Mouse (Mus musculus): ENCODE data around the gene Plcl1.

The Plcl1 gene

GRCm38 (mm10) chr1:55612759-55613328 is 207.1 kb downstream of the Plcl1 start:
- no peak for DNase-seq (ENCODE audit: low spot score in 2 of 2)

DNA sequence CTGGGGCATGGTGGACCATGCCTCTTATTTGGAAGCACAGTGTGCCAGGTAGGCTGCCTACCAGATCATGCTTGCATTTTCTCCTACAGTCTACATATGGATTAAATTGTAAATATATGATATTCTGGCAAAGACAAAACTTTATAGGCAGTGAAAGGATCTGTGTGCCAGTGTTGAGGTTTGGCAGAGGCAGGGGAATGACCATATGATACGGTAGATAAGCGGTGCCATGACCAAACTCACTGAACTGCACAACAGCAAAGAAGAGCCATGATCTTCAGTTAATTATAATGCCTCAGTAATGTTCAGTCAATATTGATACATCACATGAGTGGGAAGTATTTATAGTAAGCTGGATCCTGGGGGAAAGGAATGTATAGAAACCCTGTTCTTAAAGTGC is 212.1 kb downstream of the Plcl1 start:
- no peak for DNase-seq (ENCODE audit: low spot score in 2 of 2)

- no peak for DNase-seq (ENCODE audit: low spot score in 2 of 2)
Measured at GRCm38 (mm10) chr1:55618617-55619286, 213.0 kb downstream of the Plcl1 start.

DNA sequence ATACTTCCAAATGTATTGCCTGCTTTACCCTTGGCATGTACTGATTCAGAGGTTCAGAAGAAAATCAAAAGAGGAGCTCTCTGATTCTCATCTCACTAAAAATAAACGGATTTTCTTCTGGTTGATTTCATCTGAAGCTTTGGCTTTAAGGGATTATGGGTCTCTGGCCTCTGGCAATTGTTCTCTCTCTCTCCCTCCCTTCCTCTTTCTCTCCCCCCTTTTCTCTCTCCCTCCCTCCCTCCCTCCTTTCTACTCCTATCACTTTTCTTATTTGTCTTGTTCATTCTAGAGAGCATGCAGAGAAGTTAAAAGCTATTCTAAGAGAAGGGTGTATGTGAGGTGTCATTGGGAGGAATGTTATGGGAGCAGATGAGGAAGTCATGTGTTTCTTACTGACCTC is 225.8 kb downstream of the Plcl1 start:
- DNase-seq (ENCODE audit: low spot score in 2 of 2): no peak

DNA sequence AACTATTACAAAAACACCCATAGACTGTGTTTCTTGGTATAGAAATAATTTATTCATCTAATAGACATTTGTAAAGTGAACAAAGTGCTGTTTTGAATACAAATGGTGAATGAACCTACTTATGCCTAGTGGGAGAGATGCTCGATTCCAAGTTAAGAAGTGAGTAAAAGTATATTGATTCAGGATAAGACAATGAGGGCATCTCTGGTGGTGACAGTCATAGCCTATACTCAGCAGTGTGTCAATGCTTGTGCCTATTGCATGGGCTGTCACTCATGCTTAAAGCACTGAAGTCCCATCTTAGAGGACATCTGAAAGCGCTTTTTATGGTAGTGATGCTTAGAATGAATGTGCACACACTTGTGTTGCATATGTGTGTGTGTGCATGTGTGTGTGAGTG is 226.3 kb downstream of the Plcl1 start:
- no peak for DNase-seq (ENCODE audit: low spot score in 2 of 2)

DNA sequence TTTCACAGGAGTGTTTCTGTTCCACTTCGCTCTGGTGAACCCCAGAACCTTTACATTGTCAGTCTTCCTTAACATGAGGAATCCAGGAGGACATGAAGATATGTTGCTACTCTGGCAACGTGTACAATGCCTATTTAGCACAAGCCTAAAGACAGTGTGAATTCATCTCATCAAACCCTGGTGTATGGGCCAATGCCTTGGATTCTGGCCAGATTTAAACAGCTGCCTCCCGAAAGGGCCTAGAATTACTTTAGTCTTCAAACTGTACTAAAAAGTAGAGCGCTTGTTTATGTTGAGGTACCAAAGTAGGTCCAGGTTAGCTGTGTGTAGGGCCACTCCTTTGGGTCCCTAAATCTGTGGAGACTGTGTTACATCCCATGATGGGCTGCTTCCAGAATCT is 227.6 kb downstream of the Plcl1 start:
- no peak for DNase-seq (ENCODE audit: low spot score in 2 of 2)

DNA sequence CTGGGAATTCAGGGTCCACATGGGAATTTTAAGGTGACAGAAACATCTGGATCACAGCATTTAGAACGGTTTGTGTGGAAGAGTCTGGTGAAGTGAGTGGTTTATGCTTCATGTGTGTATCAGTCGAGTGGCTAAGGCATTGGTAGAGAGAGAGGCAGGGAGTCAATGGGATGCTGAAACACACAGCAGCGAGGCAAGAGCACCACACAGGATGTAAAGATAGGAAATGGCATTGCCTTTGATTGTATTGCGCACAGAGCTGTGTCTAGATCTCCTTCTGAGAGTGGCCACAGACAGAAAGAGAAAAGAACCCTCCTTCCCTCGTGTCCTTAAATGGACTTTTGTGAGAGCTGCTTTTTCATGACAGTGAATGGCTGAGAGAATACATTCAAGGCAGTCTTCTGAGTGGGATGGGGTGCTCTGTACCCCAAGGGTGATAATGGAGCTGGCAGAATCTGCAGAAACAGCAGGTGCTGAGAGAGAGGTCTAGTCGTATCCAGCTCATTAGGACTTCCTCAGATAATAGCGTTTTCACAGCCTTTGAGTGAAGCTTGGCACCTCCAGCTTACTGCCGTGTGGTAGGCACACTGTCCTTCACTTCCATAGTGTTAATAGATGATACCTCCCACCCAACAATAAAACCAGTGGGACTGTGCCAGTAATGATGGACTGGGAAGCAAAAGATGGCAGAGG is 253.9 kb downstream of the Plcl1 start:
- no peak for DNase-seq (ENCODE audit: low spot score in 2 of 2)

- DNase-seq (ENCODE audit: low spot score in 2 of 2): no peak
Measured at GRCm38 (mm10) chr1:55661381-55661780, 255.7 kb downstream of the Plcl1 start.

- DNase-seq (ENCODE audit: low spot score in 2 of 2): no peak
Measured at GRCm38 (mm10) chr1:55665137-55665827, 259.6 kb downstream of the Plcl1 start.

- DNase-seq (ENCODE audit: low spot score in 2 of 2): no peak
Measured at GRCm38 (mm10) chr1:55665828-55666673, 260.3 kb downstream of the Plcl1 start.

DNA sequence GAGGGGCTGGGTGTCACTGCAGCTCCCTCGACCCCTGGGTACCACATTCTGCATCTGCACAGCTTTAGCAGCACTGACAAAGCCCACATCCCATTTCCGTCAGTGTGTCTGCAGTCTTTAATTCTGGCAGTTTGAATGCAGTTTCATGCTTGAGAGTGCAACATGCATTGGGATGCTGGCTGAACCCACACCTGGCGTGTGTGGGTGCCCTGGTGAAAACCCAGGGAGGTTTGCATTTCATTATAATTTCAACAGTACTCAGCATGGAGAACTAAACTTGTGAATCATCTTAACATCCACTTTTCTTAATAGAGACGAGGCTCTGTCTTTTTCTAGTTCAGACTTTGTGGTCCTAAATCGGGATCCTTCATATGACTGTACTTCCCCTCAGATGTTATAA is 261.1 kb downstream of the Plcl1 start:
- DNase-seq (ENCODE audit: low spot score in 2 of 2): peak in 1 of 2 experiments; percentile 5

- DNase-seq (ENCODE audit: low spot score in 2 of 2): no peak
Measured at GRCm38 (mm10) chr1:55668622-55669237, 263.0 kb downstream of the Plcl1 start.

DNA sequence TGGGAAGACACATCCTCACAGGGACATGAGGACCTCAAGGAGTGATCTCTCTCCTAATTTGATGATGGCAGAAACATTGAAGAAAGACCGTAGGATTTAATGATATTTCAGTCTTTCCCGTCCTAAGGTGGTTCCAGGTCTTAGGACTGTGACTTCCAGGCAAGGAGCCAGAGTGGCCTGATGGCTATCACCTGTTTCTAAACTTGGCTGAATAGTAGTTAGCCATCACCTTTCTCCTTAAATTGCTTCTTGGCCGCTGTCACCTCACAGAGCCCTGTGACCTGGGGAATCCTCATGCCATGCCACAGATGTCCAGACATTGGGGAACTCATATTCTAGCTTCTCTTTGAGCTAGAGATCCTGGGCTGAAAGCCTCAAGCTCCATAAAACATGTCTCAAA is 277.0 kb downstream of the Plcl1 start:
- DNase-seq (ENCODE audit: low spot score in 2 of 2): no peak

DNA sequence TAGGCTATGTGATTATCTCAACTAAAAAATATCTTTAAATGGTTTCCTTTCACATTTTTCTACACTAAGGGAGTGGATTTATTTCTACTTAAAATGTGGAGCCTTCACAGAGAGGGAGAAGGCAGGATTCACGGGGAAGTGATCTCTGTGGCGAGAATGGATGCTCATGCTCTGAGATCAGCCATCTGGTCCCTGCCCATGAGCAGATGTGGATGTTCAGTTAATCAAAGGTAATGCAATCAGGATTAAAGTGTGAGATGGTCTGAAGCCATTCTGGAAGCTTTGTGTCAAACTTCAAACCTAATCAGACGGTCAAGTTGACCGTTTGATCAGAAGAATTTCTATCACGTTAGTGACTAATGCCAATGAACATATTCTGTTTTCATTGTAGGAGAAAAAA is 280.5 kb downstream of the Plcl1 start:
- DNase-seq (ENCODE audit: low spot score in 2 of 2): no peak

GRCm38 (mm10) chr1:55693636-55694220 is 288.0 kb downstream of the Plcl1 start:
- DNase-seq (ENCODE audit: low spot score in 2 of 2): no peak

DNA sequence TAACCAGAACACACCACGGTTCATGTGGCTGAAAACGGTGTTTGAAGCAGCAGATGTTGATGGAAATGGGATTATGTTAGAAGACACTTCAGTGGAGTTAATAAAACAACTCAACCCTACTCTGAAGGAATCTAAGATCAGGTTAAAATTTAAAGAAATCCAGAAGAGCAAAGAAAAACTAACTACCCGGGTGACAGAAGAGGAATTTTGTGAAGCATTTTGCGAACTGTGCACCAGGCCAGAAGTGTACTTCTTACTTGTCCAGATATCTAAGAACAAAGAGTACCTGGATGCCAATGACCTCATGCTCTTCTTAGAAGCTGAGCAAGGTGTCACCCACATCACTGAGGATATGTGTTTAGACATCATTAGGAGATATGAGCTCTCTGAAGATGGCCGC is 290.5 kb downstream of the Plcl1 start:
- DNase-seq (ENCODE audit: low spot score in 2 of 2): no peak

DNA sequence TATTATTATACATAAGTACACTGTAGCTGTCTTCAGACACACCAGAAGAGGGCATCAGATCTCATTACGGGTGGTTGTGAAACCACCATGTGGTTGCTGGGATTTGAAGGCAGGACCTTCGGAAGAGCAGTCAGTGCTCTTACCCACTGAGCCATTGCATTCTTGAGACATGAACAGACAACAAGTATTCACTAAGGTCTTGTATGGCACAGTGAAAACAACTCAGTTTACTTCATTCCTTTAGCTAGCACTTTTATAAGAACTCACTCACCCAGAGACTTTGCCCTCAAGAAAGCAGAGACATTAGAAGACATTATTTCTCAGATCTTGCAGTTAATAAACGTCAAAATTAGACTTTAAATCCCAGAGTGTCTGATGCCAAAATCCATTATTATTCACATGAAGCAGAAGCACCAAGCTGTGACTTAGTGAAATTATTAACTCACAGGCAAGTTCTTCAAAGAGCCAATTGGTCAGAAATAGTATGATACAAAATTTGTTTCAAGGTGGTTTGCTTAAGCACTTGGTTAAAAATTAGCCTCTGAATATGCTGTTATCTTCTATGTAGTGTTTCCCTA is 293.8 kb downstream of the Plcl1 start:
- DNase-seq (ENCODE audit: low spot score in 2 of 2): no peak

DNA sequence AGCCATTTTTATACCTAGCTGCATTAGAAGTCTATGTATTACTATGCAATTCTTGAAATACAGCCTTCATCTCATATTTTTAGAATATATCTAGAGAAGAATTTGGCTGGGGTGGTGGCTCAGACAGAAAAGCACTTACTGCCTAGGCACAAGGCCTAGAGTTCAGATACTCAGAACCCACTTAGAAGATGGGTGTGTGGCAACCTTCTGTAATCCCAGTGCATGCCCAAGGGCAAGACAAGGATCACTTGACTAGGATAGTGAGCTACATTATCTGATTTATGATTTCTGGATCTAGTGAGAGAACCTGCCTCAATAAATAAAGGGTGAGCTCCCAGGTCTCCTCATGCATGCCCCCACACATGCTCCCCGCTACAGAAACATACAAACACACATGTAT is 294.3 kb downstream of the Plcl1 start:
- no peak for DNase-seq (ENCODE audit: low spot score in 2 of 2)

- DNase-seq (ENCODE audit: low spot score in 2 of 2): no peak
Measured at GRCm38 (mm10) chr1:55700726-55701125, 295.0 kb downstream of the Plcl1 start.

- no peak for DNase-seq (ENCODE audit: low spot score in 2 of 2)
Measured at GRCm38 (mm10) chr1:55701601-55702000, 295.9 kb downstream of the Plcl1 start.

DNA sequence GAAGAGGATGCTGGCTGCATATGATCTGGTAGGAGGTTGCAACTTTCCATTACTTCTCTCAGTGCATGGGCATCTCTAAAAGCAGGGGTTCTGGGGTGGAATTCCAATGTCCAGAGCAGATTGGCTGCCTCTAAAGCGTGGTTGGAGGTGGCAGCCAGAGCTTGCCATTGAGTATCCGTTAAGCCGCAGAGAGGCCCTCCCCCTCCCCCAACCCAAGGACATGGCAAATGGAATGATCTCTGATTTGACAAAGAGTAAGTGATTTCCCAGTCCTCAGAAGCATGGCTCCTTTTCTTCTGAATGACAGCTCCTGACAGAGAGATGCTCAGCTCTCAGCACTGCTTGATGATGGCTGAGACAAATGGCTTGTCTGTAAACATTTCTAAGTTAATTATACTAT is 296.4 kb downstream of the Plcl1 start:
- DNase-seq (ENCODE audit: low spot score in 2 of 2): no peak
